Mouse (Mus musculus): ENCODE results near the gene Ebpl. TPM values are rescaled to one million over a fixed set of nuclear protein-coding genes. Genes with fewer than 3 reads are reported as not detected.

Gene Ebpl
- polyA plus RNA-seq, 1 experiment from 2014 or later = 13.8 TPM

GRCm38 (mm10) chr14:61302428-61302827, 57.8 kb downstream of the Ebpl start:
- H3K27ac ChIP-seq (ENCODE audit: low read depth) = no peak overlapping the region
- H3K9ac ChIP-seq (replicated peaks) = no peak overlapping the region
- H3K36me3 ChIP-seq (replicated peaks; ENCODE audit: insufficient read depth, low read length) = no peaks in the 10 kb centered on the region
- DNase-seq (no peak), ATAC-seq (no peak)
- H3K4me2 ChIP-seq (ENCODE audit: low read depth, low read length) = no peak overlapping the region
- 60% methylated on average over 2 of the region's 2 CpGs for WGBS (ENCODE audit: insufficient replicate concordance)
- H3K9me3 ChIP-seq (ENCODE audit: low read length) = no peaks in the 10 kb centered on the region; the same call in 1 of the 2 replicates
- no peaks in the 10 kb centered on the region for H3K4me1 ChIP-seq (ENCODE audit: insufficient read depth)
- no peak overlapping the region for H3K4me3 ChIP-seq (ENCODE audit: low read depth, low read length)
- TF ChIP-seq CTCF (IDR thresholded peaks at IDR 0.05; ENCODE audit: low read depth) = no peak
- no peak for TF ChIP-seq EP300 (IDR thresholded peaks at IDR 0.05; ENCODE audit: low read depth)
- H3K27me3 ChIP-seq (ENCODE audit: insufficient read depth, low read length) = no peaks in the 10 kb centered on the region

GRCm38 (mm10) chr14:61301323-61301722, 58.9 kb downstream of the Ebpl start:
- TF ChIP-seq CTCF (IDR thresholded peaks at IDR 0.05; ENCODE audit: low read depth) (no peak), EP300 (IDR thresholded peaks at IDR 0.05; ENCODE audit: low read depth) (no peak)
- Histone ChIP-seq H3K27me3 (ENCODE audit: insufficient read depth, low read length) (no peaks in the 10 kb centered on the region), H3K4me3 (ENCODE audit: low read depth, low read length) (no peak overlapping the region), H3K27ac (ENCODE audit: low read depth) (no peak overlapping the region), H3K4me1 (ENCODE audit: insufficient read depth) (no peaks in the 10 kb centered on the region), H3K36me3 (replicated peaks; ENCODE audit: insufficient read depth, low read length) (no peaks in the 10 kb centered on the region), H3K4me2 (ENCODE audit: low read depth, low read length) (no peak overlapping the region), H3K9me3 (ENCODE audit: low read length) (no peaks in the 10 kb centered on the region; the same call in 1 of the 2 replicates), H3K9ac (replicated peaks) (no peak overlapping the region)
- WGBS (ENCODE audit: insufficient replicate concordance) = 26% methylated on average over 2 of the region's 2 CpGs
- no peak for DNase-seq
- no peak for ATAC-seq

GRCm38 (mm10) chr14:61299810-61300209, 60.4 kb downstream of the Ebpl start:
- Histone ChIP-seq H3K4me1 (ENCODE audit: insufficient read depth) (no peaks in the 10 kb centered on the region), H3K27ac (ENCODE audit: low read depth) (no peak overlapping the region), H3K27me3 (ENCODE audit: insufficient read depth, low read length) (no peaks in the 10 kb centered on the region), H3K4me3 (ENCODE audit: low read depth, low read length) (no peak overlapping the region), H3K36me3 (replicated peaks; ENCODE audit: insufficient read depth, low read length) (no peaks in the 10 kb centered on the region), H3K9me3 (ENCODE audit: low read length) (no peaks in the 10 kb centered on the region; the same call in 1 of the 2 replicates), H3K9ac (replicated peaks) (no peak overlapping the region), H3K4me2 (ENCODE audit: low read depth, low read length) (no peak overlapping the region)
- TF ChIP-seq EP300 (IDR thresholded peaks at IDR 0.05; ENCODE audit: low read depth) (no peak), CTCF (IDR thresholded peaks at IDR 0.05; ENCODE audit: low read depth) (no peak)
- ATAC-seq (no peak), DNase-seq (no peak)
- WGBS (ENCODE audit: insufficient replicate concordance) = 89% methylated on average over 6 of the region's 6 CpGs

GRCm38 (mm10) chr14:61294738-61295079, 65.5 kb downstream of the Ebpl start:
- Histone ChIP-seq H3K9ac (replicated peaks) (no peak overlapping the region), H3K9me3 (ENCODE audit: low read length) (no peaks in the 10 kb centered on the region), H3K4me3 (ENCODE audit: low read depth, low read length) (no peak overlapping the region), H3K4me1 (ENCODE audit: insufficient read depth) (no peaks in the 10 kb centered on the region), H3K4me2 (ENCODE audit: low read depth, low read length) (0 out of 2 replicates have a peak overlapping the region, but pooled peaks have one; percentile 28), H3K27ac (ENCODE audit: low read depth) (no peak overlapping the region), H3K36me3 (replicated peaks; ENCODE audit: insufficient read depth, low read length) (no peaks in the 10 kb centered on the region), H3K27me3 (ENCODE audit: insufficient read depth, low read length) (no peaks in the 10 kb centered on the region)
- DNase-seq = peak; percentile 66
- WGBS (ENCODE audit: insufficient replicate concordance) = 19% methylated on average over 6 of the region's 6 CpGs
- peak; percentile 36 for TF ChIP-seq CTCF (IDR thresholded peaks at IDR 0.05; ENCODE audit: low read depth)
- no peak for TF ChIP-seq EP300 (IDR thresholded peaks at IDR 0.05; ENCODE audit: low read depth)
- peak; percentile 60 for ATAC-seq

- H3K27ac ChIP-seq (ENCODE audit: low read depth) = no peak overlapping the region
- no peak overlapping the region for H3K9ac ChIP-seq (replicated peaks)
- H3K27me3 ChIP-seq (ENCODE audit: insufficient read depth, low read length) = no peaks in the 10 kb centered on the region
- H3K4me1 ChIP-seq (ENCODE audit: insufficient read depth) = no peaks in the 10 kb centered on the region
- no peaks in the 10 kb centered on the region for H3K36me3 ChIP-seq (replicated peaks; ENCODE audit: insufficient read depth, low read length)
- peak; percentile 73 for ATAC-seq
- TF ChIP-seq CTCF (IDR thresholded peaks at IDR 0.05; ENCODE audit: low read depth) (peak; percentile 69), EP300 (IDR thresholded peaks at IDR 0.05; ENCODE audit: low read depth) (no peak)
- WGBS (ENCODE audit: insufficient replicate concordance) = 45% methylated on average over 16 of the region's 16 CpGs
- peak; percentile 63 for DNase-seq
- no peak overlapping the region for H3K4me3 ChIP-seq (ENCODE audit: low read depth, low read length)
- H3K4me2 ChIP-seq (ENCODE audit: low read depth, low read length) = peak overlapping the region; percentile 28; the same call in 1 of the 2 replicates
- no peaks in the 10 kb centered on the region for H3K9me3 ChIP-seq (ENCODE audit: low read length)
Measured at GRCm38 (mm10) chr14:61293884-61294737, 66.1 kb downstream of the Ebpl start.

GRCm38 (mm10) chr14:61290664-61291063, 69.6 kb downstream of the Ebpl start:
- DNase-seq (peak; percentile 26), ATAC-seq (no peak)
- Histone ChIP-seq H3K27ac (ENCODE audit: low read depth) (no peak overlapping the region), H3K4me2 (ENCODE audit: low read depth, low read length) (no peak overlapping the region), H3K9ac (replicated peaks) (no peak overlapping the region), H3K4me1 (ENCODE audit: insufficient read depth) (peaks cover 5% of the 10 kb centered on the region; the same call in 1 of the 2 replicates), H3K9me3 (ENCODE audit: low read length) (no peaks in the 10 kb centered on the region), H3K4me3 (ENCODE audit: low read depth, low read length) (no peak overlapping the region), H3K36me3 (replicated peaks; ENCODE audit: insufficient read depth, low read length) (no peaks in the 10 kb centered on the region), H3K27me3 (ENCODE audit: insufficient read depth, low read length) (no peaks in the 10 kb centered on the region)
- WGBS (ENCODE audit: insufficient replicate concordance) = 54% methylated on average over 3 of the region's 3 CpGs
- TF ChIP-seq CTCF (IDR thresholded peaks at IDR 0.05; ENCODE audit: low read depth) (no peak), EP300 (IDR thresholded peaks at IDR 0.05; ENCODE audit: low read depth) (no peak)

All from liver, postnatal 0 days (tissue).